Mouse (Mus musculus): Measurements from ENCODE around the gene Lce3b. TPM values are rescaled to one million over a fixed set of nuclear protein-coding genes. Genes with fewer than 3 reads are reported as not detected.

The Lce3b gene
- polyA plus RNA-seq, 1 experiment from 2014 or later = not detected

Other genes with a start within 250 kb of the Lce3b start
- gene Lce1d, start 245.8 kb upstream of the Lce3b start, polyA plus RNA-seq (2016; fragmentation: Nextera tagmentation; extraction: Ambion mirVana) = not detected in 2 replicates
- not detected in 2 replicates for gene Lce1e, start 223.9 kb upstream of the Lce3b start, polyA plus RNA-seq (2016; fragmentation: Nextera tagmentation; extraction: Ambion mirVana)
- gene Lce1f, start 212.6 kb upstream of the Lce3b start, polyA plus RNA-seq (2016; fragmentation: Nextera tagmentation; extraction: Ambion mirVana) = not detected in 2 replicates
- not detected in 2 replicates for gene Gm38119, start 193.9 kb upstream of the Lce3b start, polyA plus RNA-seq (2016; fragmentation: Nextera tagmentation; extraction: Ambion mirVana)
- gene Lce1g, start 180.6 kb upstream of the Lce3b start, polyA plus RNA-seq (2016; fragmentation: Nextera tagmentation; extraction: Ambion mirVana) = not detected in 2 replicates
- gene Lce1h, start 167.9 kb upstream of the Lce3b start, polyA plus RNA-seq (2016; fragmentation: Nextera tagmentation; extraction: Ambion mirVana) = not detected in 2 replicates
- gene Lce1i, start 154.1 kb upstream of the Lce3b start, polyA plus RNA-seq (2016; fragmentation: Nextera tagmentation; extraction: Ambion mirVana) = not detected in 2 replicates
- not detected in 2 replicates for gene Lce1j, start 142.5 kb upstream of the Lce3b start, polyA plus RNA-seq (2016; fragmentation: Nextera tagmentation; extraction: Ambion mirVana)
- gene Lce1k, start 125.1 kb upstream of the Lce3b start, polyA plus RNA-seq (2016; fragmentation: Nextera tagmentation; extraction: Ambion mirVana) = not detected in 2 replicates
- not detected in 2 replicates for gene Kprp, start 105.7 kb upstream of the Lce3b start, polyA plus RNA-seq (2016; fragmentation: Nextera tagmentation; extraction: Ambion mirVana)
- gene Lce1l, start 81.7 kb upstream of the Lce3b start, polyA plus RNA-seq (2016; fragmentation: Nextera tagmentation; extraction: Ambion mirVana) = not detected in 2 replicates
- not detected in 2 replicates for gene 2310050C09Rik, start 62.8 kb upstream of the Lce3b start, polyA plus RNA-seq (2016; fragmentation: Nextera tagmentation; extraction: Ambion mirVana)
- not detected in 2 replicates for gene Lce3a, start 6.7 kb upstream of the Lce3b start, polyA plus RNA-seq (2016; fragmentation: Nextera tagmentation; extraction: Ambion mirVana)
- gene Lce3c, start 11.5 kb downstream of the Lce3b start, polyA plus RNA-seq (2016; fragmentation: Nextera tagmentation; extraction: Ambion mirVana) = not detected in 2 replicates
- gene Lce3d, start 24.4 kb downstream of the Lce3b start, polyA plus RNA-seq (2016; fragmentation: Nextera tagmentation; extraction: Ambion mirVana) = not detected in 2 replicates
- not detected in 2 replicates for gene Lce3e, start 34.1 kb downstream of the Lce3b start, polyA plus RNA-seq (2016; fragmentation: Nextera tagmentation; extraction: Ambion mirVana)
- not detected in 2 replicates for gene Lce3f, start 59.2 kb downstream of the Lce3b start, polyA plus RNA-seq (2016; fragmentation: Nextera tagmentation; extraction: Ambion mirVana)
- 0.24 and 0.60 TPM in 2 replicates for gene Crct1, start 82.7 kb downstream of the Lce3b start, polyA plus RNA-seq (2016; fragmentation: Nextera tagmentation; extraction: Ambion mirVana)
- gene Lce1m, start 86.1 kb downstream of the Lce3b start, polyA plus RNA-seq (2016; fragmentation: Nextera tagmentation; extraction: Ambion mirVana) = not detected in 2 replicates
- not detected in 2 replicates for gene Gm4858, start 135.8 kb downstream of the Lce3b start, polyA plus RNA-seq (2016; fragmentation: Nextera tagmentation; extraction: Ambion mirVana)
- not detected in 2 replicates for gene Crnn, start 211.8 kb downstream of the Lce3b start, polyA plus RNA-seq (2016; fragmentation: Nextera tagmentation; extraction: Ambion mirVana)